Mouse (Mus musculus) neutrophil, adult 83 days (primary cell): ENCODE measurements around the gene Arhgap17. TPM values are rescaled to one million over a fixed set of nuclear protein-coding genes. Genes with fewer than 3 reads are reported as not detected.

Experiments
- total RNA-seq, 2 experiments: library from RNA; stranded (reverse); gene quantifications; one replicate each; pipeline ENCODE4 v1.2.4; 2023

The Arhgap17 gene
- total RNA-seq, result 100 to 1,000 TPM in 1 of 2 experiments, 10 to 100 TPM in 1; 94.4 to 100 TPM

GRCm38 (mm10) chr7:123369759-123370481, at the start of gene Arhgap17, which contains the start of gene Lcmt1:
Gene Arhgap17 (minus strand): TSS chr7:123369915.
Gene Lcmt1 (plus strand): TSS chr7:123369784.

Other genes starting within 250 kb of the Arhgap17 start
- 10 to 100 TPM; 50.9 to 53.2 TPM for gene Tnrc6a, start 246.0 kb downstream of the Arhgap17 start, total RNA-seq
- gene Slc5a11, start 155.1 kb downstream of the Arhgap17 start, total RNA-seq, result 1 to 10 TPM; 1.0 to 4.5 TPM
- 10 to 100 TPM; 19.3 to 19.7 TPM for gene Lcmt1, start 131 bp downstream of the Arhgap17 start, total RNA-seq
- gene Aqp8, start 92.4 kb upstream of the Arhgap17 start, total RNA-seq, result not detected
- under 1 TPM in 1 of 2 experiments, not detected in 1; 0.13 TPM for gene Zkscan2, start 130.5 kb upstream of the Arhgap17 start, total RNA-seq